Mouse (Mus musculus): Measurements from ENCODE around the gene Fastkd2. TPM values are rescaled to one million over a fixed set of nuclear protein-coding genes. Genes with fewer than 3 reads are reported as not detected.

Fastkd2 gene
- total and polyA plus RNA-seq, 2 experiments from 2014 or later: 25.9 to 51.4 TPM

GRCm38 (mm10) chr1:63756005-63756404 is 25.6 kb downstream of the Fastkd2 start:
- Histone ChIP-seq H3K27ac (no peak overlapping the region), H3K4me3 (ENCODE audit: low read length) (no peak overlapping the region), H3K4me1 (ENCODE audit: insufficient read depth, low read length) (no peaks in the 10 kb centered on the region), H3K36me3 (ENCODE audit: insufficient read depth, low read length) (peaks cover 7% of the 10 kb centered on the region), H3K9ac (replicated peaks; ENCODE audit: low read length) (no peak overlapping the region), H3K4me2 (ENCODE audit: low read depth, low read length) (no peak overlapping the region), H3K9me3 (ENCODE audit: low read length) (no peaks in the 10 kb centered on the region), H3K27me3 (ENCODE audit: insufficient read depth, low read length) (no peaks in the 10 kb centered on the region)
- TF ChIP-seq CTCF (IDR thresholded peaks at IDR 0.05; ENCODE audit: low read depth): no peak
- no peak for DNase-seq (ENCODE audit: low spot score)
- no peak for ATAC-seq
- 55% methylated on average over 2 of the region's 2 CpGs for WGBS

DNA sequence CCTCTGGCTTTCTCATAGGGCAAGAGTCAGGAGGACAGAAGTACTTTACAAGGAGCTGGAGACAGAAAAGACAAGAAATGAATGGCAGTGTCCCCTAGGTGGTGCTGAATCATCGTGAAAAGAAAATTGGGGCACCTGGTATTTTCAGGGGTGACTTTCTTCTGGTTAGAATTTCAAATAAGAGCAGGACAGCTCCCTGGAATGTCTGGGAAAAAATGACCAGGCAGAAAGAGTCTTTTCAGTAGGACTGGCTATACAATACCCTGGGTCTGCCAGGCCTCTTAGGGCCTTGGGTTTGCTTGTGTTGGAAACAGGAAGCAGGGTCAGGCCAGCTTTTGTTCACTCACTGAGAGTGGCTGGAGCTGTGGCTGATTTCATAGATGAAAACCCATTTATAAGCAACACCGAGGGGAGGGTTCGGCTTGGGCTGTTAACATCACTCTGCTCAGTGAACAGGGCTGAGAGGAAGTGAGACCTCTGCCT is 32.8 kb downstream of the Fastkd2 start:
- peak; percentile 88 for ATAC-seq
- whole genome bisulfite sequencing: 9% methylated on average over 3 of the region's 3 CpGs

DNA sequence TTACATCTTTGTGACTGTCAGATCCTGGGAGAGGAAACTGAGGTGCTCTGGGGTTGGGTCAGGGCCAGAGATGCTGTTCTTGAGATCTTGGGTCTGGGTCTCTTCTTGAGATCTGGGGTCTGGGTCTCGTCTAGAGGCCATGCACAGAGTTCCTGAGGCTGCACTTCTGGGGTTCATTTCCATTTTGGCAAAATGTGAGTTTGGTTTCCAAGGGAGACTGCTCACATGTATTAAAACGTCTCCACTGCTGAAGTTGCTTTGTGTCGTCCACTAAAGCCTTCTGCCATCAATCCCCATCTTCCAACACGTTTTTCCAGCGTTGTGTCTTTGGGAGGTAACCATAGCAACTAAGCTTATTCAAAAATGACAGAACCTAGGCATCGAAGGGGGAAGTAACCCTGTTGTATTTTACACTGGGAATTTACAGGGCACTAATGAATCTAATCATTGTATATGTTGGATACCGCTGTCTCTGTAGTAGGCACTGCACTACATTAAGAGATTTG is 33.5 kb downstream of the Fastkd2 start:
- Histone ChIP-seq H3K27ac (peak overlapping the region; percentile 73), H3K4me2 (ENCODE audit: low read depth, low read length) (no peak overlapping the region), H3K4me1 (ENCODE audit: insufficient read depth, low read length) (peaks cover 10% of the 10 kb centered on the region; the same call in 1 of the 2 replicates), H3K36me3 (ENCODE audit: insufficient read depth, low read length) (no peaks in the 10 kb centered on the region), H3K9ac (replicated peaks; ENCODE audit: low read length) (no peak overlapping the region), H3K9me3 (ENCODE audit: low read length) (no peaks in the 10 kb centered on the region), H3K4me3 (ENCODE audit: low read length) (no peak overlapping the region), H3K27me3 (ENCODE audit: insufficient read depth, low read length) (no peaks in the 10 kb centered on the region)
- TF ChIP-seq CTCF (IDR thresholded peaks at IDR 0.05; ENCODE audit: low read depth): no peak
- WGBS: 8% methylated on average over 7 of the region's 7 CpGs
- ATAC-seq: peak; percentile 69
- peak; percentile 70 for DNase-seq (ENCODE audit: low spot score)

More for the DNA sequence above, 32.8 kb downstream of the Fastkd2 start:
- H3K36me3 ChIP-seq (ENCODE audit: insufficient read depth, low read length): no peaks in the 10 kb centered on the region
- peaks cover 7% of the 10 kb centered on the region; the same call in 1 of the 2 replicates for H3K4me1 ChIP-seq (ENCODE audit: insufficient read depth, low read length)
- H3K4me3 ChIP-seq (ENCODE audit: low read length): no peak overlapping the region
- DNase-seq (ENCODE audit: low spot score): peak; percentile 84
- no peaks in the 10 kb centered on the region for H3K9me3 ChIP-seq (ENCODE audit: low read length)
- H3K4me2 ChIP-seq (ENCODE audit: low read depth, low read length): no peak overlapping the region
- peak; percentile 76 for TF ChIP-seq CTCF (IDR thresholded peaks at IDR 0.05; ENCODE audit: low read depth)
- no peaks in the 10 kb centered on the region for H3K27me3 ChIP-seq (ENCODE audit: insufficient read depth, low read length)
- no peak overlapping the region for H3K9ac ChIP-seq (replicated peaks; ENCODE audit: low read length)
- peak overlapping the region; percentile 73 for H3K27ac ChIP-seq

- H3K4me1 ChIP-seq (ENCODE audit: insufficient read depth, low read length): peaks cover 10% of the 10 kb centered on the region; the same call in 1 of the 2 replicates
- DNase-seq (ENCODE audit: low spot score): peak; percentile 37
- H3K9ac ChIP-seq (replicated peaks; ENCODE audit: low read length): no peak overlapping the region
- no peak overlapping the region for H3K4me3 ChIP-seq (ENCODE audit: low read length)
- H3K27ac ChIP-seq: peak overlapping the region; percentile 73; the same call in 1 of the 2 replicates
- 28% methylated on average over 7 of the region's 7 CpGs for WGBS
- no peaks in the 10 kb centered on the region for H3K9me3 ChIP-seq (ENCODE audit: low read length)
- H3K27me3 ChIP-seq (ENCODE audit: insufficient read depth, low read length): no peaks in the 10 kb centered on the region
- no peak overlapping the region for H3K4me2 ChIP-seq (ENCODE audit: low read depth, low read length)
- H3K36me3 ChIP-seq (ENCODE audit: insufficient read depth, low read length): no peaks in the 10 kb centered on the region
- no peak for ATAC-seq
- no peak for TF ChIP-seq CTCF (IDR thresholded peaks at IDR 0.05; ENCODE audit: low read depth)
Observed at GRCm38 (mm10) chr1:63764395-63764794, 34.0 kb downstream of the Fastkd2 start.

DNA sequence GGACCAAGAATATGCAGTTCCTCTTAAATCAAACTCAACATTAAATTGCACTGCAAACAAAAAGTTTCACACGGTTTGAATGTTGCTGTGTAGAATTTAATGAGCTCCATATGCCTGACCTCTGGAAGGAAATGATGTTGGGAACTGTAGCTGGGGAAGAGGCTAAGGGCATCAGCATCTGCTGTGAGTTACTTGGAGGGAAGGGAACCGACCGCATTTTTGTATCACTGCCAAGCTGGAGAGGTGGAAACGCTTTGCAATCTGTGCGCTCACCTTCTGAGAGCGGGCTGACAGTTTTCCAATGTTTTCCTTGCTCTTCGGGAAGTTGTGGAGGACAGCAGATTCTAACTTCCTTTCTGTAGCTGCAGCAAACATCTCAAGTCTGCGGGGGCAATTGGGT is 37.7 kb downstream of the Fastkd2 start:
- DNase-seq (ENCODE audit: low spot score) (peak; percentile 38), ATAC-seq (no peak)
- no peak overlapping the region for H3K4me2 ChIP-seq (ENCODE audit: low read depth, low read length)
- H3K4me1 ChIP-seq (ENCODE audit: insufficient read depth, low read length): peaks cover 13% of the 10 kb centered on the region; the same call in 1 of the 2 replicates
- 46% methylated on average over 8 of the region's 8 CpGs for WGBS
- H3K9me3 ChIP-seq (ENCODE audit: low read length): no peaks in the 10 kb centered on the region
- H3K27me3 ChIP-seq (ENCODE audit: insufficient read depth, low read length): no peaks in the 10 kb centered on the region
- no peaks in the 10 kb centered on the region for H3K36me3 ChIP-seq (ENCODE audit: insufficient read depth, low read length)
- no peak overlapping the region for H3K27ac ChIP-seq
- no peak for TF ChIP-seq CTCF (IDR thresholded peaks at IDR 0.05; ENCODE audit: low read depth)
- H3K9ac ChIP-seq (replicated peaks; ENCODE audit: low read length): no peak overlapping the region
- H3K4me3 ChIP-seq (ENCODE audit: low read length): no peak overlapping the region

DNA sequence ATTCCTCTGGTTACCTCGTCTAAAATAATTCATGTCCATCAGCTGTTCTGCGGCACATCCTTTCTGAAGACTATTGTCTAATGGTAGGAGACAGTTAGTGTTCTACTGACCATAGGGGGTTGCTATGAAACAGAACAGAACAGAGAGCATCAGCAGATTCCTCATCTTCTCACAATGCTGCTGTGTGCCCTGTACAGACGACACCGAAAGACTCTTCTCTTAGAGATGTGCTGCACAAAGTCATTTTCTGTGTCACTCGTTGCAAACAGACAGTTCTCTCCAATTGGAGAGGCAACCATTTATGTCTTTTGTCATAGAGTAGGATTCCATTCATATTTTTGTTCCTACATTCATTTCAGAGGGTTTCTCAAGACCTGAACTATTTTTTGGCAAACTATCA is 38.8 kb downstream of the Fastkd2 start, which contains the start of gene 4933402D24Rik:
Gene 4933402D24Rik (minus strand): TSS at position 101 of the 400 bp plus-strand sequence.
- H3K9ac ChIP-seq (replicated peaks; ENCODE audit: low read length): no peak within 1 kb of the TSS
- no peak within 1 kb of the TSS for H3K4me2 ChIP-seq (ENCODE audit: low read depth, low read length)
- WGBS: 42% methylated on average over 5 of the region's 5 CpGs
- H3K36me3 ChIP-seq (ENCODE audit: insufficient read depth, low read length): no peaks in the 10 kb centered on the region
- no peaks in the 10 kb centered on the region for H3K27me3 ChIP-seq (ENCODE audit: insufficient read depth, low read length)
- peaks cover 6% of the 10 kb centered on the region; the same call in 1 of the 2 replicates for H3K4me1 ChIP-seq (ENCODE audit: insufficient read depth, low read length)
- DNase-seq (ENCODE audit: low spot score): no peak
- H3K4me3 ChIP-seq (ENCODE audit: low read length): no peak within 1 kb of the TSS
- no peak for TF ChIP-seq CTCF (IDR thresholded peaks at IDR 0.05; ENCODE audit: low read depth)
- no peak for ATAC-seq
- H3K27ac ChIP-seq: no peak within 1 kb of the TSS
- no peaks in the 10 kb centered on the region for H3K9me3 ChIP-seq (ENCODE audit: low read length)

DNA sequence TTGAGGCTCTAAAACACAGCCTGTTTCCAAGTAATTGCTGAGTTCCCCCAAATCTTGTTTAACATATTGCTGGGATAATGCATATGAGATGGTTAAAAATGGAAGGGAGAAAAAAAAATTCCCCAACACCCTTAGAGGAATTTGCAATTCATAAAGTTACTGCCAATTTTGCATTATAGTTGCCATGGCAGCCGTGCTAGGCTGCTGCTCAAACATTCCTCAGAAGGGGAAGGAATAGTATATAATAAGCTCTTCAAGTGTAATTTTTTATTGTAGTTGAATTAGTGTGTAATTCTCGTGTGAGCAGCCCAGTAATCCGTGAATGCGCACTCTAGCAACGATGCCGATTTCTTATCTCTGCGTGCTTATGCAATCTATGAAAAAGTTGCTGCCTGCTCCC is 39.9 kb downstream of the Fastkd2 start:
- Histone ChIP-seq H3K4me1 (ENCODE audit: insufficient read depth, low read length) (peaks cover 6% of the 10 kb centered on the region; the same call in 1 of the 2 replicates), H3K27ac (no peak overlapping the region), H3K9ac (replicated peaks; ENCODE audit: low read length) (no peak overlapping the region), H3K36me3 (ENCODE audit: insufficient read depth, low read length) (no peaks in the 10 kb centered on the region), H3K4me2 (ENCODE audit: low read depth, low read length) (peak overlapping the region; percentile 18; the same call in 1 of the 2 replicates), H3K27me3 (ENCODE audit: insufficient read depth, low read length) (no peaks in the 10 kb centered on the region), H3K9me3 (ENCODE audit: low read length) (0 out of 2 replicates have a peak, but pooled peaks cover 5% of the 10 kb centered on the region), H3K4me3 (ENCODE audit: low read length) (no peak overlapping the region)
- no peak for ATAC-seq
- TF ChIP-seq CTCF (IDR thresholded peaks at IDR 0.05; ENCODE audit: low read depth): no peak
- peak; percentile 54 for DNase-seq (ENCODE audit: low spot score)
- WGBS: 38% methylated on average over 7 of the region's 7 CpGs

All from hindbrain, postnatal 0 days (tissue).